Mouse (Mus musculus) kidney, adult 11 months (tissue): Measurements from ENCODE around the gene Pde9a.

Experiments
- DNase-seq: peaks from one replicate; pipeline ENCODE4 v3.0.0; 2022

The Pde9a gene

DNA sequence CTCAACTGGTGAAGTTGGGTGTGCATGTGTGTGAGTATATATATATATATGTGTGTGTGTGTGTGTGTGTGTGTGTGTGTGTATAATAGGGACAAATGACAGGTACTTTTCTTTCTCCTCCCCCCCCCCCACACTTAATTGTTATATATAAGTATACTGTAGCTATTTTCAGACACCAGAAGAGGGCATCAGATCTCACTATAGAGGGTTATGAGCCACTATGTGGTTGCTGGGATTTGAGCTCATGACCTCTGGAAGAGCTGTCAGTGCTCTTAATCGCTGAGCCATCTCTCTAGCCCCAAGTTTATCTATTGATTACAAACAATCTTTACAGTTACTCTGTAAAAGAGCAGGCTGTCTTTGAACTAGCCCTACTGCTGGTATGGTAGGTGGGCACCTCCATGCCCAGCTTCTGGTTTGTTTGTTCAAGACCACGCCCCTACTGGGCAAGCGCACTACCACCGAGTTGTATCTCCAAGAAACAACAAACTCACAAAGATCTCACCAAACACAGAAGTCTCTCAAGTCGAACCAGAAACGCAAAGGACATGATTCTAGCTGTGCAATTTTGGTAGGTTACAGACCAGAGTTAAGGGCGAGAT lies 133.4 kb downstream of the Pde9a start:
- DNase-seq = no peak

DNA sequence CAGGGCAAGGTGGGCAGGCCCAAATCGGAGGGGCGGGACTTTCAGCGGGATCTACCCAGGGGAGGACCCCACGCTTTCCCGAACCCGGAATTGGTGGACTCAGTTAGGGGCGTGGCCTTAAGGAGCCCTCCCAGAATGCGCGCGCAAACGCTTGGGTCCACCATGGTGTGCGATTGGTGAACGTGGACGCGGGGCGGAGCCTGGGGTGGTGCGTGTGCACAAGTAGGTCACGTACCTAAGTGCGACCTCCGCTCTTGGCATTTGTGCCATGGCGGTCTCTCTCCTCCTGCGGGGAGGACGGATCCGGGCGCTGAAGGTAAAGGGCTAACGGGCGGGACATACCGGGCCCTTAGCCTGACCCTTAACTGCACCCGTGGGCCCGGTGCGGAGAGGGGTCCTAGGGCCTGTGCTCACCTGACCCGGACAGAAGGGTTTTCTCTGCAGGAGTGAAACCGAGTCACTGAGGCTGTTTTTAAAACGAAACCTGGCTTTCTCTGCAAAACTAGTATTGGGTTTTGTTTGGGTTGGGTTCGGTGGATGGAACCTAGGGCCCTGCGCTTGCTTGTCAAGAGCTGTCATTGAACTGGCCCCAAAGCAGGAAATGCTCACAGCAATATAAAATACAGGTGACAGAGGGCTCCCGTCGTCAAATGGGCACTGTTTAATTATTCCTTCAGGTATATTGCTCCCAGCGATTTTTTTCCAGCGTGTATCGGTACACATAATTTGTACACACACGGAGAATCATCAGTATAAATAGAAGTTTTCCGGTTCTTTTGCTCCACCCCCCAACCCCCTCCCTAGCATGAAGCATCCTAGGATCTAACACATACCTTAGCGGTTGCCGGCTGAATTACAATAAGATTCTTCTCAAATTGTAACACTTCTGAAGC lies 134.2 kb downstream of the Pde9a start, which contains the start of the genes Wdr4 and Ndufv3:
Gene Wdr4 (minus strand): TSS at position 35 of the 893 bp plus-strand sequence.
Gene Ndufv3 (plus strand): TSS at position 170 of the 893 bp plus-strand sequence.
- DNase-seq = peak; percentile 100

DNA sequence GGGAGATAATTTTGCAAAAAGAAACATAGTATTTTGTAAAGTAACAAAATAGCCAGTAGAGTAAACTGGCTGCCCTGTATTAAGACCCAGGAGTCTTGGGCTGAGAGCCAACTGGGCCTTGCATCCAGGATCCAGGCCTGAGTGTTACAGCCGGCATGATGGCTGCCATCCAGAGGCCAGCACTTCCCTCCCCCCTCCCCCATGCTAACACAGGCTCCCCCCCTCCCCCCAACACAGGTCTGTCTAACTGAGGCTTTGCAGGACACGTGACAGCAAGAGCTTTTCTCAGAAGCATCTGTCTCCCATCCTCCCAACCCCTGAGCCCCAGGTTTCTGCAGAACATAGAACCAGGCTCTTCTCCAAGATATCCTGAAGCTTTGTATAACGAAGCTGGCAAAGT lies 134.9 kb downstream of the Pde9a start:
- peak; percentile 64 for DNase-seq

DNA sequence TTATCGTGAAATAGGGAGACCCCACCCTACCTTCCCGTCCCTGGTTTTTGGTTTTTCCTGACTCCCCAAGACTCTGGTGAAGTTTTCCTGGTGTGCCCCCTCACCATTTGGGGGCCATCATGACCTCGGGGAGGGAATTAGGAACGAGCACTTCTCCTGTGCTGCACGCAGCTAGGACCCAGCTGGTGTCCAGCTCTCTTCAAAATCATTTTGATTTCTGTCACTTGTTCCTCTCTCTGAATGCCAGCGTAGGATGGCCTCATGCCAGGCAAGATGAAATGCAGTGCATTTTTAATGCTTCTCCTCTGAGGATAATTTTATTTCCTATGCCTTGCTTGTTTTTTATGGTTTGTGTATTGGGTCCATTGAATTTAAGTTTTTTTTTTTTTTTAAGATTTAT lies 135.9 kb downstream of the Pde9a start:
- no peak for DNase-seq

DNA sequence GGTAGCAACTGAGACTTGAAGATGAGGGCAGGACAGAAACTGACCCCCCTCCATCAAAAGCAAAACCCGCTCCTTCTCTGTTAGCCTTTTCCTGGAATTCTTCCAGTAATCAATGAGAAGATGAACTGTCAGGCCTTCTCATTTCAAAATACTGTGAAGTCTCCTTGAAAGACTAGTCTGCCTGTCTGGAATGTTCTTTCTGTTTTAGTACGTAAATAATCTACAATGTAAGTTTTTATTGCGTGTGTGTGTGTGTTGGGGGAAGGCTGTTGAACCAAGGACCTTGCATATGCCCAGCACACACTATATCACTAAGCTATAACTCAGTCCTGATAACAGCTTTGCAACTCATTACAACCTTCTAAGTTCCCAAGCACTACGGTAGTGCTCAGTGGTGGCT lies 139.1 kb downstream of the Pde9a start:
- DNase-seq = no peak

GRCm38 (mm10) chr17:31525816-31526215 lies 139.8 kb downstream of the Pde9a start:
- DNase-seq = no peak
